Mouse (Mus musculus) heart, embryonic 13.5 days (tissue): ENCODE measurements around the gene Ccdc93. TPM values are rescaled to one million over a fixed set of nuclear protein-coding genes. Genes with fewer than 3 reads are reported as not detected.

Source experiments
- ATAC-seq: fragments of 200-750 bp; cut with Nextera tagmentation; 2 replicates; pipeline ENCODE4 v1.8.0; 2017; ENCODE audit warnings: moderate TSS enrichment; ENCODE audit not compliant: insufficient number of reproducible peaks, low FRiP score, low TSS enrichment; ENCODE audit errors: extremely low read depth
- H3K27ac ChIP-seq: fragments of 300-500 bp; sonication (generic); replicated peaks from 2 replicates; pipeline ENCODE4 v1.5.1; 2015; ENCODE audit warnings: moderate library complexity, mild to moderate bottlenecking, inconsistent platforms
- H3K27me3 ChIP-seq: fragments of 300-500 bp; sonication (generic); replicated peaks from 2 replicates; pipeline ENCODE4 v1.6.1; 2015; ENCODE audit warnings: mild to moderate bottlenecking, inconsistent platforms
- H3K36me3 ChIP-seq: fragments of 300-500 bp; sonication (generic); 2 replicates; pipeline ENCODE4 v1.6.1; 2015; ENCODE audit warnings: mild to moderate bottlenecking, inconsistent platforms
- H3K4me1 ChIP-seq: fragments of 300-500 bp; sonication (generic); 2 replicates; pipeline ENCODE4 v1.6.1; 2015; ENCODE audit warnings: inconsistent platforms
- H3K4me2 ChIP-seq: fragments of 300-500 bp; sonication (generic); 2 replicates; pipeline ENCODE4 v1.6.1; 2015; ENCODE audit warnings: inconsistent platforms, mild to moderate bottlenecking, moderate library complexity
- H3K4me3 ChIP-seq: fragments of 300-500 bp; sonication (generic); 2 replicates; pipeline ENCODE4 v1.5.1; 2015; ENCODE audit warnings: moderate library complexity, mild to moderate bottlenecking, inconsistent platforms
- H3K9ac ChIP-seq: fragments of 300-500 bp; sonication (generic); 2 replicates; pipeline ENCODE4 v1.6.1; 2015; ENCODE audit warnings: inconsistent platforms, mild to moderate bottlenecking, moderate library complexity
- H3K9me3 ChIP-seq: fragments of 300-500 bp; sonication (generic); 2 replicates; pipeline ENCODE4 v1.6.1; 2016; ENCODE audit warnings: inconsistent platforms
- WGBS: fragments of 180-500 bp; shearing (Covaris S2); methylation state at CpG from one replicate; pipeline ENCODE4 v1.1.7; 2015; ENCODE audit warnings: mixed read lengths; 5-methylcytosine and 5-hydroxymethylcytosine counted together
- polyA plus RNA-seq: library from polyadenylated mRNA; unstranded; fragments of >200 nt; fragmentation: Nextera tagmentation; extraction: Ambion mirVana; gene quantifications from 2 replicates; pipeline ENCODE4 v1.2.1, GENCODE M21; 2015

Gene Ccdc93
- 6.3 and 8.0 TPM in 2 replicates for polyA plus RNA-seq

DNA sequence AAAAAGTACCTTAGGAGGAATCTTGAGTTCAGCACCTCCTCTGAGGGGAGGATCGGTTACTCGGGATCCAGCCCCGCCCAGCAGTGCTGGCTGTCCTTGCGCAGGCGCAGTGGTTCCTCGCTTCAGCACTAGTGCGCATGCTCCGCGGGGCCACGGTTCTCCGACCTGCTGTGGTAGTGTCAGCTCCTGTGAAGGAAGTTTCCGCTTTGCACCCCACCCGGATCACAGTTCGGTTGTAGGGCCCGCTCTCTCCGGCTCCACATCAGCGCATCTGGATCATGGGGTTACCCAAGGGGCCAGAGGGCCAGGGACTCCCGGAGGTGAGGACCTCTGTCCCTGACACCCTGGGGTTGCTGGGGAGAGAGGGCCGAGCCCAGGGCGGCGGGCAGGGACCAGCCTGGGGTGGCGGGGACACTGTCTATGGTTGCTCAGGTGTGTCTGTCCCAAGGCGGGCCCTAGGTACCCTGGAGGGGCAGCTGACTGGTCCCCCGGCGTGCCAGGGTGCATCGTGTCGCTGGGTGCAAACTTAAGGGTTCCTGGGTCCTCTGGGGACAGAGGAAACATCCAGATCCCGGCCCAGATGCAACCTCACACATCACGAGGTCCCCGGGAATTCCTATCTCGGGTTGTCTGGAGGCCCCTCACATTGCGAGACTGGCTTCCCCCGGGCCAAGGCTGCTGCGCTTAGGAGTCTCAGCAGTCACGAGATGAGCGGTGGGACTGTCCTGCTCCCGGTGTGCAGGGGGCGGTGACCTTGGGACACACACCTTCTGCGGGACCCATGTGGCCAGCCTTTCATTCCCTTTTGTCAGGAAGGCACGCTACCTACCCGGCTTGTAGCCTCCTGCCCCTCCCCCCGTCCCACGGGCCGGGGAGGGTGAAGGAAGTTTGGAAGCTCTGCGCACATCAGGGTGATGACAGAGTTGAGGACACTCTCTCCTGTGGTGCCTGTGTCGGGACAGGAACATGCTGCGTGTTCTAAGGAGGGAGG, at the start of gene Ccdc93:
TSS of gene Ccdc93 (plus strand) at position 112 of the 991 bp plus-strand sequence.
- Histone ChIP-seq H3K4me2 (peak within 1 kb of the TSS; percentile 86), H3K4me1 (peaks cover 15% of the 10 kb centered on the region), H3K27ac (peak within 1 kb of the TSS; percentile 58), H3K9me3 (no peaks in the 10 kb centered on the region), H3K4me3 (peak within 1 kb of the TSS; percentile 72), H3K9ac (peak within 1 kb of the TSS; percentile 87), H3K36me3 (peaks cover 12% of the 10 kb centered on the region), H3K27me3 (no peaks in the 10 kb centered on the region)
- WGBS, result 0% methylated on average over 47 of the region's 47 CpGs
- peak; percentile 76 for ATAC-seq

DNA sequence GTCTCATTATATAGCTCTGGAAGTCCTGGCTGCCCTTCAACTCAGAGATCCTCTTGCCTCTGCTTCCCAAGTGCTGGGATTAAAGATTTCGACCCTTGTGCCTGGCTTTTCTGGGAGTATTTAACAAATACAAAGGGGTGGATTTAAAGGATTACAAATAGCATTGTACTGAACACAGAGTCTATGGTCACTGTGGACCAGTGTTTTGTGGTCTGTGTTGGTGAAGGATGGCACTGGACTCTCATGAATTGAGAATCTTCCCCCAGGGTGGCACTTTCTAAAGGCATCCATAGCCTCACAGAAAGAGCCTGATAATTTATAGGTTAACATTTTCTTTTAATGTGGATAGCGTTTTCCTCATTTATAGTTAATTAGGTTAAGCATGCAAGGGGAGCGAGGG, 49.3 kb upstream of the Ccdc93 start:
- no peak overlapping the region for H3K4me2 ChIP-seq
- H3K36me3 ChIP-seq, result no peaks in the 10 kb centered on the region
- H3K27ac ChIP-seq, result no peak overlapping the region
- H3K9me3 ChIP-seq, result no peaks in the 10 kb centered on the region
- no peak for ATAC-seq
- WGBS, result 67% methylated on average over 3 of the region's 3 CpGs
- no peak overlapping the region for H3K4me3 ChIP-seq
- no peak overlapping the region for H3K9ac ChIP-seq
- no peaks in the 10 kb centered on the region for H3K27me3 ChIP-seq
- no peaks in the 10 kb centered on the region for H3K4me1 ChIP-seq

DNA sequence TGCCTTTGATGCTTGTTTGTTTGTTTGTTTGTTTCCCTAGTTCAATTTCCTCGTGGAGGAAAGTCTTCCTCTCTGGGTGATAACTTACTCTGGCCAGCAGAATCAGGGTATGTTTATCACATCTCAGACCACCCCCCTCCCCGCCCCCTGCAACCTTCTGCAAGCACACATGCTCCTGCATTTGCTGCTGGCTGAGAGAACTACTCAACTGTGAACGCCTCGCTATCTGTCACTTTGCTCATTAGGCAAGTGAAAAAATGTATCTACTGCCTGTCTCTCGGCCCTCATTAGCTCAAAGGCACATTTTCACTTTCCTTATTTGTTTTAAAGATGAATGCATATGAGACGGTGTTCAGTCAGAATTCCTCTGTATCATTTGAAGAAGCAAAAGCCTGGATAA, 42.5 kb upstream of the Ccdc93 start:
- ATAC-seq, result no peak
- WGBS, result 32% methylated on average over 6 of the region's 6 CpGs
- no peak overlapping the region for H3K4me3 ChIP-seq

DNA sequence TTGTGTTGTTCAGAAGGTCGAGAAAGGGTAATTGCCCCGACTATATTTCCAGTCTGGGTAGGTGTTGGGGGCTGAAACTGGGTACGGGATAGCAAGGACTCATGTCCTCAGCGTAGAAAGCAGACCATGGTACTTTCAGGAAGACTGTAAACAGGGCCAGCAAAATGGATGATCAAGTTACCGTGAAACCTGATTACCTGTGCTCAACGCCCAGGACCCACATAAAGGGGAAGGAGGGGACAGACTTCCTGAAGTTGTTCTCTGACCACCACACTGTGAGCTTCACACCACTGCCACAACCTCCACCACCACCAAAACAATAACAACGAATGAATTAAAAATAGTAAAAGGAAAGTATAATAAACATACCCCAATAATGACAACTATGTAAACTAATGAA, 42.1 kb upstream of the Ccdc93 start:
- no peak overlapping the region for H3K9ac ChIP-seq
- H3K9me3 ChIP-seq, result no peaks in the 10 kb centered on the region
- H3K36me3 ChIP-seq, result no peaks in the 10 kb centered on the region
- H3K4me3 ChIP-seq, result no peak overlapping the region
- no peaks in the 10 kb centered on the region for H3K4me1 ChIP-seq
- H3K27ac ChIP-seq, result no peak overlapping the region
- 56% methylated on average over 7 of the region's 7 CpGs for WGBS
- no peak for ATAC-seq
- H3K27me3 ChIP-seq, result no peaks in the 10 kb centered on the region
- no peak overlapping the region for H3K4me2 ChIP-seq

More for the DNA sequence above, 42.5 kb upstream of the Ccdc93 start:
- Histone ChIP-seq H3K4me2 (no peak overlapping the region), H3K27me3 (no peaks in the 10 kb centered on the region), H3K27ac (no peak overlapping the region), H3K4me1 (no peaks in the 10 kb centered on the region), H3K9ac (no peak overlapping the region), H3K9me3 (no peaks in the 10 kb centered on the region), H3K36me3 (no peaks in the 10 kb centered on the region)

DNA sequence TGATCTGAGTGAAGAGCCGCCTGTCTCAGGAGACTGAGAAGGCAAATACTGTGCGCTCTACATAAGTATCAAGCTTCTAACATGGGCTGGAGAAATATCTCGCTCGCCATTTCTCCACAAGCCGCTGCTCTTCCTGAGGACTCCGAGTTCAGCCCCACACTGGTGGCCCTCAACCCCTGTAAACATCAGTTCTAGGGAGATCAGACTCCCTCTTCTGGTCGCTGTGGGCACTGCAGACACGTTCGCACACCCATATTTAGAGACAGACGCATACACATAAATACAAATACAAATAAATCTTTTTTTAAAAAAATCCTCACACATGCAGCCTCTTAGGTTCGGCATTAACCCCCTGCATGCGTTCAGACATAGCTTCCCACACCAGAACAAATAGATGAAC, 41.3 kb upstream of the Ccdc93 start:
- WGBS, result 82% methylated on average over 12 of the region's 12 CpGs
- Histone ChIP-seq H3K4me2 (no peak overlapping the region), H3K4me1 (peaks cover 4% of the 10 kb centered on the region; the same call in 1 of the 2 replicates), H3K27ac (no peak overlapping the region), H3K9ac (no peak overlapping the region), H3K36me3 (no peaks in the 10 kb centered on the region), H3K4me3 (no peak overlapping the region), H3K27me3 (no peaks in the 10 kb centered on the region), H3K9me3 (no peaks in the 10 kb centered on the region)
- ATAC-seq, result no peak

DNA sequence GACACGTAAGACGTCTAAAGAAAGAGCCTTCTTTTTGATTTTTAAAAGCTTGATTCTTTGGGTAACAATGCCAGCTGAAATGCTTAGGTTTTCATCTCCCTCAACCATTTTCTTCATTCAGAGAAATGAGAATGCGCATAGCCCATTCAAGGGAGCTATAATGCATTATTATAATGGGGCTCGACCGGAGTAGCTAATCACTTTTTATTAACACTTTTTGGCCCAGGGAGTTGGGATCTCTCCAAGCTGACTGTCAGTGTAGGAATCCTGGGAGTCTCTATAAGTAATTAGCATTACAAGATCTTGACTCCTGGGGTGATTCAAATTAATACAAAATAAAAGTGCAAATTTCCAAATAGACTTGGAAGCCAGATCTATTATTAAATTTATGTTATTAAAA, 40.8 kb upstream of the Ccdc93 start:
- no peak overlapping the region for H3K9ac ChIP-seq
- ATAC-seq, result no peak
- no peak overlapping the region for H3K27ac ChIP-seq
- no peak overlapping the region for H3K4me3 ChIP-seq
- 86% methylated on average over 5 of the region's 5 CpGs for WGBS
- no peaks in the 10 kb centered on the region for H3K27me3 ChIP-seq
- H3K4me2 ChIP-seq, result no peak overlapping the region
- H3K36me3 ChIP-seq, result no peaks in the 10 kb centered on the region
- peaks cover 8% of the 10 kb centered on the region for H3K4me1 ChIP-seq
- H3K9me3 ChIP-seq, result no peaks in the 10 kb centered on the region

DNA sequence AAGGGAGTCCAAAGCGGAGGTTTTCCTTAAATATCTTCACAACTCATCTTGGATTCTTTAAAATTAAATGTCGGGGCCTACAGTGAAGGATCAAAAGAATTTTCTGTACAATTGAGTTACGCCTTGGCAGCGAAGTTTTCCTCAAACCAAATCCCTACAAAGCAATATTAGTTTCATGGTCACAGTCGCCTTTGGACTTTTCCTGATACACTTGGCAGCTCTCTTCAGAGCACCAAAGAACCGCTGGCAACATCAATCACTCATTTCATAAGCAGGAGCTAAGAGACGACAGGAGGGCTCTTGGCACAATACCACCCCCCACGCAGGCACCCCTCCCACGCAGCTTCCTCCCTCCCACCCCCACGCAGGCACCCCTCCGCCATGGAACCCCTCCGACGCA, 40.4 kb upstream of the Ccdc93 start:
- 64% methylated on average over 13 of the region's 13 CpGs for WGBS
- ATAC-seq, result no peak

DNA sequence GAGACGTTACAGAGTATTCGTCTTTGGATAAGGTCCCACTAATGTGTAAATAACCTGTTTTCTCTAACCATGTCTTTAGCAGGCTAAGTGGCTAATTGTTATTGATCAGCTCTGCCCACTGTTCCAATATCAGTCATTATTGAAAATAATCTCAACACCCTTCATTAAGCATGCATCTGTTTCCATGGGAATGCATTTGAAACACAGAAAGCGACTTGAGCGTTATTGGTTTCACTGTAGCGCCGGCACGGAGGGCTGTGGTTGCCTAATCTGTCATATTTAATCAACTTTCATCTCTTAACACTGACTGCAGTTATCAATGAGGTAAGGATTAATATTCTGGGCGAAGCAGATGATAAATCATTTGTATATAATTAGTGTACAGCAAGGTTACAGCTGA, 40.0 kb upstream of the Ccdc93 start:
- no peaks in the 10 kb centered on the region for H3K9me3 ChIP-seq
- no peak overlapping the region for H3K4me2 ChIP-seq
- H3K4me1 ChIP-seq, result peaks cover 17% of the 10 kb centered on the region
- H3K36me3 ChIP-seq, result no peaks in the 10 kb centered on the region
- ATAC-seq, result no peak
- H3K27ac ChIP-seq, result no peak overlapping the region
- no peak overlapping the region for H3K9ac ChIP-seq
- H3K27me3 ChIP-seq, result no peaks in the 10 kb centered on the region
- H3K4me3 ChIP-seq, result no peak overlapping the region
- WGBS, result 76% methylated on average over 8 of the region's 8 CpGs

More for the DNA sequence above, 40.4 kb upstream of the Ccdc93 start:
- no peak overlapping the region for H3K9ac ChIP-seq
- H3K36me3 ChIP-seq, result no peaks in the 10 kb centered on the region
- no peaks in the 10 kb centered on the region for H3K27me3 ChIP-seq
- H3K4me2 ChIP-seq, result no peak overlapping the region
- no peak overlapping the region for H3K4me3 ChIP-seq
- H3K27ac ChIP-seq, result no peak overlapping the region
- H3K9me3 ChIP-seq, result no peaks in the 10 kb centered on the region
- H3K4me1 ChIP-seq, result peaks cover 13% of the 10 kb centered on the region

DNA sequence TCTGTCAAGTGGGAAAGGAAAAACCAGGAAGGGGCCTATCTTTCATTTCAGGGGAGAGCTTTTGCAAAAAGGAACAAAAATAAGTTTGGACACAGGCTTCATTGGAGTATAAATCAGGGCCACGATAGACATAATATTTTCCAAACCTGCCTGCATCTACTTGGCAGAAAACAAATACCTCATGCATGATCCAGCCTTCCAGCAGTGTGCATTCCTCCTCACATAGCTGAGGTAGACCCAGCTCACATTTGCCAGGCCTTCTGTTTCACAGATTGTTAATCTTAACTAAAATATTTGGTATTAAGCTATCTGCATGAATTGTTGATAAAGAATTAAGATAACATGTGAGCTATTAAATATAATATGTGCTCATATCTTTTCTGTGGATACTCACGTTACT, 37.7 kb upstream of the Ccdc93 start:
- 67% methylated on average over 2 of the region's 2 CpGs for WGBS
- H3K27ac ChIP-seq, result no peak overlapping the region
- no peak overlapping the region for H3K4me2 ChIP-seq
- no peak for ATAC-seq
- no peak overlapping the region for H3K4me3 ChIP-seq
- no peaks in the 10 kb centered on the region for H3K36me3 ChIP-seq
- no peak overlapping the region for H3K9ac ChIP-seq
- H3K9me3 ChIP-seq, result no peaks in the 10 kb centered on the region
- H3K27me3 ChIP-seq, result no peaks in the 10 kb centered on the region
- peaks cover 17% of the 10 kb centered on the region for H3K4me1 ChIP-seq

DNA sequence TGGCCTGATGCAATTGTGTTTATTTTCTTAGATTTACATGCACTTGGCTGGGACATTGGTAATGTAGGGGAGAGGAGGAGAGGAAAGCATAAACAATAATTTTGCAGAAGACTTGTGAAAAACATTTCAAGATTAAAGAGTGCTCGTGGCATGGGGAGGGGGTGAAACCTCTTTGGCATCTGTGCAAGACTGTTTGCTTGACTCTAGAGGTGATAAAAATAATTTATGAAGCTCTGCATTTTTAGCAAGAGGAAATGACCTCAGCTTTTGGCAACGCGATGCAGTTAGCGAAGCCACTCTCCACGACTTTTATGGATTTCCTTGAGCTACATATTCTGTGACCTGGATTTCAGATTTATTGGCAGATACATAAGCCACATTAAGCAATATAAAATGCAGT, 36.1 kb upstream of the Ccdc93 start:
- Histone ChIP-seq H3K4me2 (no peak overlapping the region), H3K36me3 (no peaks in the 10 kb centered on the region), H3K4me1 (peaks cover 17% of the 10 kb centered on the region), H3K27me3 (no peaks in the 10 kb centered on the region), H3K4me3 (no peak overlapping the region), H3K27ac (peak overlapping the region; percentile 40; the same call in 1 of the 2 replicates), H3K9ac (no peak overlapping the region), H3K9me3 (no peaks in the 10 kb centered on the region)
- no peak for ATAC-seq
- WGBS, result 45% methylated on average over 5 of the region's 5 CpGs

DNA sequence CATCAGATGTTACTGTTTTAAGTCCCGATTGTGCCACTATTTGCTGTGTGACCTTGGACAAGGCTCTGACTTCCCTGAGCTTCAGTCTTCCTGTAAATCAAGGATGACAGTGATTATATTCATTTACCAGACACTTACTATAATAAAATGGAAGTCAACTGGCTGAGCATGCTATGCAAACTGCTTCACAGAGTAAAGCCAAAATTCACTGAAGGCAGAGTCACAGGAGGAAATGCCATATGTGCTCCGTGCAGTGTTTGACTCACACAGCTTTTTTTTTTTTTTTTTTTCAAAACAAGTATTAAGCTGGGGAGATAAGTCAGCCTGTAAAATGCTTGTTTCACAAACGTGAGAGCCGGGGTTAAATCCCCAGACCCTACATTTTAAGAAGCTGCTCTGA, 34.3 kb upstream of the Ccdc93 start:
- ATAC-seq, result no peak

DNA sequence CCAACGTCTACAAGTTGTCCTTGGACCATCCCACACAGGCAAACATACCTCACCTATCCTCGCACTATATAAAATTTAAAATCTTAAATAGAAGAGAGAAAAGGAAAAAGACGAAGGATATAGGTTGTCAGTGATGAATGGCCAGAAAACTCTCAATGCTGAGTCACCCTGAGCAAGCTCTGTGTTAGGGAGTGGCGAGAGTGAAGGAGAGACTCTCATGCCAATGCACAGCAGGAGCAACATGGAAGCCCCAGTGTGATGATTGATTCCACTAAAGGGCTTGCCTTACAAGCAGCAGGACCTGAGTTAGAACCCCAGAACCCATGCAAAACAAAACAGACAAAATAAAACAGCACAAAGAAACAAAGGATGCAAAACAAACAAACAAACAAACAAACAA, 32.6 kb upstream of the Ccdc93 start:
- Histone ChIP-seq H3K36me3 (no peaks in the 10 kb centered on the region), H3K4me3 (no peak overlapping the region), H3K9me3 (no peaks in the 10 kb centered on the region), H3K4me2 (no peak overlapping the region), H3K27ac (no peak overlapping the region), H3K4me1 (peaks cover 17% of the 10 kb centered on the region), H3K9ac (no peak overlapping the region), H3K27me3 (0 out of 2 replicates have a peak, but pooled peaks cover 2% of the 10 kb centered on the region)
- no peak for ATAC-seq
- WGBS, result 68% methylated on average over 4 of the region's 4 CpGs

More for the DNA sequence above, 34.3 kb upstream of the Ccdc93 start:
- Histone ChIP-seq H3K9ac (no peak overlapping the region), H3K4me3 (no peak overlapping the region), H3K27ac (no peak overlapping the region), H3K4me1 (peaks cover 17% of the 10 kb centered on the region), H3K9me3 (no peaks in the 10 kb centered on the region), H3K36me3 (no peaks in the 10 kb centered on the region), H3K27me3 (no peaks in the 10 kb centered on the region), H3K4me2 (no peak overlapping the region)
- 63% methylated on average over 4 of the region's 4 CpGs for WGBS
